Mouse (Mus musculus) retina, embryonic 14.5 days (tissue): Measurements from ENCODE around the gene Ppp1r3g.
"Not testable (repeated sequence)": the region's sequence is repeated elsewhere in the genome, so short reads cannot be mapped to it uniquely, and the experiment has no call there.

Experiments used
- DNase-seq: peaks from one replicate; pipeline ENCODE4 v3.0.0-alpha.2; 2015; ENCODE audit warnings: low spot score

Ppp1r3g gene

GRCm38 (mm10) chr13:35958539-35958938 lies at the start of gene Ppp1r3g:
Gene Ppp1r3g (plus strand): TSS chr13:35958839.
- no peak for DNase-seq

GRCm38 (mm10) chr13:35911476-35911875 lies 47.2 kb upstream of the Ppp1r3g start:
- DNase-seq, result no peak

DNA sequence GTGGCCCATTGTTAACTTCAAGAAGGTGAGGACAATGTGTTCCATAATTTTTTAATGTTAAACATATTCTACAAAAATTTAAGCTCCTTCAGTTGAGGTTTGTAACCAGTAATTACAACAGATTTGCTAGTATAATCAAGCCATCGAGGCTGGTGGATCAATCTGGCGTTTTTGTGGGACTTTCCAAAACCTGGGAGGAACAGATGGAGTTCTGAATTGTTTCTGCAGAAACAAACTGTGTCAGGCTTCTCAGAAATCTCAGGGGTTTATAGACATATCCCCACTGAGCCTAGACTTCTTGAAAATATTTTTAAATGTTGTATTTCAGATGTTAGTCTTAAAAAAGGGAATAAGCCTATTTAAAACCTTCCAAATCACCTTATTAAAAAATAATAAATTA lies 20.6 kb upstream of the Ppp1r3g start:
- DNase-seq, result no peak

GRCm38 (mm10) chr13:35939871-35940665 lies 18.6 kb upstream of the Ppp1r3g start:
- peak; percentile 10 for DNase-seq

DNA sequence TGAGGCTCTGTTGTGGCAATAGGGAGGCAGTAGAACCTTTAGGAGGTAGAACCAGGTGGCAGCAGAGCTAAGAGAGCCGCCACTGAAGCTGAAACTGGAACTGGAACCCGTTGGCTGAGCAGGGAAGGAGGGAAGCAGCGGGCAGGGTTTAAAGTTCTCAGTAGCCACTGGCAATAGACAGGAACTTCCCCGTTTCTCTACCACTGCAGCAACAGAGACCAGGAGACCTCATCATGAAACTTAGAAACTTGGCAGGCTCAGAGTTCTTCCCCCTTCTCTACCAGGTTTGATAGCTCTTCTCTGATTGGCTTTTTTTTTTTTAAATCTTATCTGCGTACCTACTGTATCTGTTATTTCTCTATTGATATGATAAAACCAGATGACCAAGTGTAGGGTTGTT lies 17.7 kb upstream of the Ppp1r3g start:
- DNase-seq, result no peak

DNA sequence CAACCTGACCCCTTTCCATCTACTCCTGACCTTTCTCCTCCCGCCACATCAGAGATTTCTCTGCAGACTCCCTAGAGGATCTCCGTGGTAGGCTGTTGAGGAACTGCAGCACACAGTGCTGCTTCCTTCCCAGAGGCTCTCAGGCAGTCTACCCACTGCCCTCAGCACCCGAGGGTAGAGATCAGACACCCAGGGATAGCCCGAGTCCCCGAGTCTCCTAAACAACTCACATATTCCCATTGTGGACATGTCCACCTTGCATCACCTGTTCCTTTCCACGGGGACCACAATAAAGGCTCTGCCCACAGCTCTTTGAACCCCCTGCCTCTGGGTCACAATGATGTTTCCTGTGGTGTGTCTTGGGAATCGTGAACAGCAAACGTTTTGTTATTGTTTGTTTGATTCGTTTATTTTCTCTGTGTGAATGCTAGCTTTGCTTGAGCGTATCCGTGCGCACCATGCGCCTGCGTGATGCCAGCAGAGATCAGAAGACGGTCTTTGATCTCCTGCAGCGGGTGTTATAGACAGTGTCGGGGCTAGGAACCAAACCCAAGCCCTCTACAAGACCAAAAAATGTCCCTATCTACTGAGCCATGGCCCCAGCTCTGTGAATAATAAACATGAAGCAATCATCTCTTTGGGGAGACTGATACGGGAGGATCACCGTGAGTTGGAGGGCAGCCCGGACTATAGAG lies 11.8 kb upstream of the Ppp1r3g start:
- no peak for DNase-seq

DNA sequence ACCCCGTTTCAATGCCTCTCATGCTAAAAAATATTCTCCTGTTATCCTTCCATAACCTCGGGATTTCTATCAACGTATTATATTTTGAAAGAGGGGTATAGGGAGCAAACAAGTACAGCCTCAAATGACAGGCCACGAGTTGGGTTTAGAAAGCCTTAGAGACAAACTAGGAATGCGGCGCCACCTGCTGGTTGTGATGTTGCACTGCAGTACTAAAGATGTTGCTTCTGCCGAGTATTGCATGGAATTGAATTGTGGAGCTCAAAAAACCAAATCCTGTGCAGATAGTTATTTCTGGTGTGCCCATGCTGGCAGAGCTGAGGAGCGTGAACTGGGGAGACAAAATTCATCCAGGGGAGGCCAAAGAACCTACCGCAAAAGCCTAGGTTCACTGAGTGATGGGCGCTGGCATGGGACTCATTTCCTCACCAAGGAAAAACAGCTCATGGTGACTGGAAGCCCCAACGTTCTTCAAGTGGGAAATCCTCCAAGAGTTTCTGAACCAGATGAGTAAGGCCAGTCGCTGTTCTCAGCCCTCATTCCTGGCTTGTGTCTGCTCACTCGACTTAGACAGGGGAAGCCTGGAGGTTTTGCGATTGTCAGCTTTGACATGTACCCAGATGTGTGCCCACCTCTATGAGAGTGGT lies 11.2 kb upstream of the Ppp1r3g start:
- peak; percentile 87 for DNase-seq

DNA sequence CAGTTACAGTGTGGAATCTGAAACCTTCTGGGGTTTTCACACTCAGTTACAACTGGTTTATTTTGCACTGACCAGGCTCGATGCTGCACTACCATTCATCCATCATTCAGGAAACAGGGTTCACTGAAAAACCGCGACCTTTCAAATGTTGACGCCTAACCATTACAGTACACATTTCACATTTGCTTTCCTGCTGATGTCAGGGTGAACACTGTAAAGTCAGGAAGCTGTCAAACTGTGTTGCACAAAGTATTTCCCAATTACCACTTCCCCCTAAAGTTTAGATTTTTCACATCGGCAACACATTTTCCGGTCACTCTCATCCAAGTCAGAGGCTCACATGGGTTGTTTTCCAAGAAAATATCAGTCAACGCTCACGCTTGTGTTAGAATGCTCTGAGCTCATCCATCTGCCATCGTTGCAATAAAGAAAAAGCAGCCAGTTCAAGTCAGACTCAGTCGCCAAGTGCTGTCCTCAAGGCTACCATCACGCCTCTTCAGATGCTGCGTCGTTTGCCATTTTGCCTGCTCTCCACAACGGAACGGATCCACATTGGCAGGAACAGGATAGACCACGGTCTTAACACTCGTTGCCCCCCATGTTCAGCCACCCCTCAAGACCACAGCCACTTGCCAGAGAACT lies 8.7 kb upstream of the Ppp1r3g start:
- DNase-seq, result no peak

DNA sequence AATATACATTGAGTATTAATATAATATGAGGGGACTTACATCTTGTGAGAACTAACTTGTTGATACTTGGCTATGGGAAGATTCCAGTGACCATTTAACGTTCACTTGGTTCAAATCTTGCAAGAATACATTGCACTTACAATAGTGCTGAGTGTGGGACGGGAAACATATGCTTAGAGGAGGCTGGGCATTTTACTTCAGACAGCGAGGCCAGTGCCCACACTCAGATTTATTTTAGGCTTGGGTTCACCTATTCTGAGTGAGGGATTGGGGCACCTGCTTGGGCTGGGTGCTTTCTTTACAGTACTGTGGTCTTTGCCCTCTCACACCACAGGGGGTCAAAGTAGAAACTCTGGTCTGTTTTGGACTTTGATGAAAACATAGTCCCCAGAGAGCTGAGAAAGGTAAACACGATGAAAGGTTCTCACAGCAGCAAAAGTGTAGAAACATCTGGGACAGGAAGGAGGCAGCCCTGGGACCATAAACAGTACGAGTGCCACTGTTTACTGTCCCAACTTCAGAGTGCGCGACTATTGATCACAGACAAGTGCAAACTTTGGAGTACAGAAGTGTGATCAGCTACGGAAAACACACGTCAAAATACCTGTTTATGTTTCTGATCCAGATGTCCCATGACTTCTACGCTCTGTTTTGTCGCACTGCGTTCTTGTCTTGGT lies 890 bp downstream of the Ppp1r3g start:
- DNase-seq, result no peak

DNA sequence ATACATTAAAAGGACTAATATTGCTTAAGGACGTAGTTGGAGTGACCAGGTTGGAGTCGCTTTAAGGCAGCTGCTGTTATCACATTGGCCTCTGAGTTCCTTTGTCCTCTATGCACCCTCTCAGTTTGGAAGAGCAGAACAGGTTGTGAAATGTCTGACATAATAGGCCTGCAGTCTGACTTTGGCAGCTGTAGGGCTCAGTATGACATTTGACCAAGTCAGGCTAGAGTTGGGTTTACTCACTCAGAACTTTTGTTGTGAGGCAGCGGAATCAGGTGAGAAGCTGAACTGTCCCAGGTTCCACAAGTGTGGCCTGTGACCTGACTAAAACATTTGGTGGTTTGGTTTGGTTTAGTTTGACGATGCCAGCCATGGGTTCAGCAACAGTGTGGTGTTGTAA lies 4.9 kb downstream of the Ppp1r3g start:
- no peak for DNase-seq

GRCm38 (mm10) chr13:35967690-35968089 lies 9.1 kb downstream of the Ppp1r3g start:
- peak; percentile 20 for DNase-seq

DNA sequence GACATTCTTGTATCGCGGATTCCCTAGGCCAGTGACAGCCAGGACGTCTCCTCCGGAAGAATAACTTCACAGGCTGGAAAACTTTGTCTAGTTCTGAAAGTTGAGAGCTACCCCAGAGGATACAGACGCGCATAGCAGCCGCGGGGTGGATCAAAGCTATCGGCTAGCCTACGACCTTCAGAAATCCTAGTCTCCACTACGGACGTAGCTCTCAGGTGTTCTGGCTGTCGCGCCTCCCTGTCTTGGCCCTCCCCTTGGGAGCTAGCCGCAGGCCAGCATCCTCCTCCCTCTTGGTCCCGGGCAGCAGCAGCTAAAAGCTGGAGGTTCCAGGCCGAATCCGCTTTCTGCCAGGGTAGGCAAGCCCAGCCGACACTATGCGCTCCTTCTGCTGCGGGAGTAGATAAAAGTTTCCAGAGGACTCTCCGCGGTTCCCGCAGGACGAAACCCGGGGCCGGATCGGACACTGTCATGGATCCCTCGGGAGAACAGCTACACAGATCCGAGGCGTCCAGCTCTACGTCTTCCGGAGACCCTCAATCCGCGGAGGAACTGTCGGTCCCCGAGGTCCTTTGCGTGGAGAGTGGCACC lies 9.6 kb downstream of the Ppp1r3g start:
- DNase-seq, result peak; percentile 43

DNA sequence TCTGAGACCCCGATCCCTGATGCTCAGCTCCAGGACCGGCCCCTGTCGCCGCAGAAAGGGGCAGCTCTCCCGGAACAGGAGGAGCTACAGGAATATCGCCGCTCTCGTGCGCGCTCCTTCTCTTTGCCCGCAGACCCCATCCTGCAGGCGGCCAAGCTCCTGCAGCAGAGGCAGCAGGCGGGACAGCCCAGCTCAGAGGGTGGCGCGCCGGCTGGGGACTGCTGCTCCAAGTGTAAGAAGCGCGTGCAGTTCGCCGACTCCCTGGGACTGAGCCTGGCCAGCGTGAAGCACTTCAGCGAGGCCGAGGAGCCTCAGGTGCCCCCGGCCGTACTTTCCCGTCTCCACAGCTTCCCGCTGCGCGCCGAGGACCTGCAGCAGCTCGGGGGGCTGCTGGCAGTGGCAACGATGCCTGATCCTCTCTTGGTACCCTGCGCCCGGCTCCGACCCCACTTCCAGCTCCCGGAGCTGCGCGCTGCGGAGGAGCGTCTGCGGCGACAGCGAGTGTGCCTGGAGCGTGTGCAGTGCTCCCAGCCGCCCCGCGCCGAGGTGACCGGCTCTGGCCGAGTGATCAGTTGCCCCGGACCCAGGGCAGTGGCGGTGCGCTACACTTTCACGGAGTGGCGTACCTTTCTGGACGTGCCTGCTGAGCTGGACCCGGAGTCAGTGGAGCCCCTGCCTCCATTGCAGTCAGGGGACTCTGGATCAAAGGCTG lies 10.2 kb downstream of the Ppp1r3g start:
- peak; percentile 61 for DNase-seq

- DNase-seq, result no peak
These were observed 10.7 kb downstream of the Ppp1r3g start for GRCm38 (mm10) chr13:35969431-35969721.

DNA sequence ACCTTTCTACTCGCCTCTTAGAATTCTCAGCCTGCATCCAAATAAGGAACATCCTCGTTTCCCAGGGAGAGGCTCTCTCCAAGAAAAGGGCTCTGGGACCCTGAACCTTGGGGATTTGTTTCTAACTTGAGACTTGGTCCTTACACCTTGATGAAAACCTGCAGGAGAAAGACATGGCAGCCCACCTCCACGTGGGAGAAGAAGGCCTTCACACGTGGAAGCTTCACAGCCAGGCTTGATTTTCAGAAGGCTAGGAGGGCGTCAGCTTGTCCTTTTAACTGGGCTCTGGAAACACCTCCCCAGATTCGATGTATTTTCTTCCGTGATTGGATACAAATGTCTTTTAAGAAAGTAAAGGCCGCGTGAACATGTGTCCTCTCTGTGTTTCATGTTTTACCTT lies 11.2 kb downstream of the Ppp1r3g start:
- DNase-seq, result no peak

GRCm38 (mm10) chr13:35976912-35977311 lies 18.3 kb downstream of the Ppp1r3g start:
- DNase-seq, result no peak

GRCm38 (mm10) chr13:35980471-35980870 lies 21.8 kb downstream of the Ppp1r3g start:
- DNase-seq, result no peak

GRCm38 (mm10) chr13:35982985-35983384 lies 24.3 kb downstream of the Ppp1r3g start:
- no peak for DNase-seq

GRCm38 (mm10) chr13:35989329-35989728 lies 30.7 kb downstream of the Ppp1r3g start:
- no peak for DNase-seq

DNA sequence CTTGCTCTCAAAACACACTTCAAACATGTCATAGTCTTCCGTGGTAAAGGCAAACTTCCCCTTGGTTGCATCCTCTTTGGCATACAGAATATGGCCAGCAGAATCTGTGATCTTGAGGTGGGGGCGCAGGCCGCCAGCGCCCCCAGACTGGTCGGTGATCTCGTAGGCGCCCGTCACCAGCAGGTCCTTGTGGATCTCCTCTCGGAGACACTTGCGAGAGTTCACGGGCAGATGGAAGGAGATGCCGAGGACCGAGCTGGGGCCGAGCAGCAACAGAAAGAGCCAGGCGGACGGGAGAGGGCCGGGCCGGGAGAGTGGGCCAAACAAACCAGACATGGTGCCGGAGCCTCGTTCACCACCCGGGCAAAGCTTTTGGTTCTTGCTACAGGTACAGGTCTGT lies 32.5 kb downstream of the Ppp1r3g start:
- DNase-seq, result not testable (repeated sequence)

DNA sequence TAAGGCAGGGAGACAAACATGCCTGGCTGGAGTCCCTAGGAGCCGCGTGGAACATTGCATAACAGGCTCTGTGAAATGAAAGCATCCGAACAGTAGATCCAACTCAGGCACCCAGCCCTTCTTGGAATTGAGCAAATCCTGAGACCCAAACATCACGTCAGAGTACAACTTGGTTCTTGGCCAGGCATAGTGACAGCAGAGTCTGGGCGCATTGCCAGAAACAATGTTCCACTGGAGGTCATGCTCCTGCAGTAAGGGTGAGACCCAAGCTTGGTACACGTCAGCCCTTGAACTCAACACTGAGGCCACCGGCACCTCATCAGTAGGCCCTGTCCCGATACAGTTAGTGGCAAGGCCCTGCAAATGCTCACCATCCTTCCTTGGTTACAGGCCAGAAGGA lies 35.4 kb downstream of the Ppp1r3g start:
- no peak for DNase-seq
